Mouse (Mus musculus) small intestine, adult 2 months (tissue): Measurements from ENCODE around the gene Fat3.

Experiments used
- CTCF ChIP-seq: fragments of 200-500 bp; IDR thresholded peaks from 2 replicates; pipeline ENCODE4 v1.5.1; 2012; ENCODE audit warnings: low read depth, mild to moderate bottlenecking, control low read depth, inconsistent platforms, low read length, moderate library complexity, mixed read lengths; ENCODE audit not compliant: insufficient replicate concordance, insufficient read length; ENCODE audit errors: extremely low read depth
- POLR2A ChIP-seq: fragments of 200-500 bp; IDR thresholded peaks from 2 replicates; pipeline ENCODE4 v1.6.1; 2012; ENCODE audit warnings: low read depth, mild to moderate bottlenecking, control low read depth, inconsistent platforms, low read length, moderate library complexity

- TF ChIP-seq CTCF: no peak
- no peak for TF ChIP-seq POLR2A
These were observed 170.6 kb downstream of the Fat3 start for GRCm38 (mm10) chr9:16330290-16330984.
